Mouse (Mus musculus): ENCODE data around the gene Tnpo1.

- TF ChIP-seq CTCF (conservative IDR thresholded peaks at IDR 0.05; ENCODE audit: low read length) = no peak
- no peak for TF ChIP-seq POU5F1 (IDR thresholded peaks at IDR 0.05; ENCODE audit: borderline replicate concordance, low read length)
- no peak for TF ChIP-seq NANOG (IDR thresholded peaks at IDR 0.05; ENCODE audit: borderline replicate concordance, low read length)
Observed at GRCm38 (mm10) chr13:98792864-98793263, 133.3 kb downstream of the Tnpo1 start.
